Mouse (Mus musculus): ENCODE data around the gene Rpl23.

Rpl23 gene

GRCm38 (mm10) chr11:97728311-97728710 lies 53.9 kb downstream of the Rpl23 start:
- CTCF ChIA-PET = no interaction called here
